Mouse (Mus musculus) forebrain, embryonic 14.5 days (tissue): ENCODE measurements around the gene Ephb2. TPM values are rescaled to one million over a fixed set of nuclear protein-coding genes. Genes with fewer than 3 reads are reported as not detected.

Experiments used
- ATAC-seq: fragments of 200-750 bp; cut with Nextera tagmentation; 2 replicates; pipeline ENCODE4 v1.8.0; 2017; ENCODE audit warnings: mild to moderate bottlenecking, moderate library complexity
- DNase-seq: peaks from one replicate; pipeline ENCODE4 v3.0.0-alpha.2; 2015; ENCODE audit warnings: low spot score
- H3K27ac ChIP-seq: fragments of 300-500 bp; sonication (generic); 2 replicates; pipeline ENCODE4 v1.5.1; 2014; ENCODE audit warnings: low read depth, mild to moderate bottlenecking, control low read depth, low read length, moderate library complexity
- H3K27me3 ChIP-seq: fragments of 300-500 bp; sonication (generic); replicated peaks from 2 replicates; pipeline ENCODE4 v1.6.1; 2014; ENCODE audit warnings: low read length, control low read depth, mixed read lengths; ENCODE audit not compliant: control insufficient read depth, insufficient read depth
- H3K36me3 ChIP-seq: fragments of 300-500 bp; sonication (generic); 2 replicates; pipeline ENCODE4 v1.6.1; 2014; ENCODE audit warnings: low read length, control low read depth; ENCODE audit not compliant: control insufficient read depth, insufficient read depth
- H3K4me1 ChIP-seq: fragments of 300-500 bp; sonication (generic); 2 replicates; pipeline ENCODE4 v1.6.1; 2014; ENCODE audit warnings: antibody characterized with exemption, low read length, control low read depth; ENCODE audit not compliant: control insufficient read depth, insufficient read depth
- H3K4me2 ChIP-seq: fragments of 300-500 bp; sonication (generic); 2 replicates; pipeline ENCODE4 v1.6.1; 2014; ENCODE audit warnings: mild to moderate bottlenecking, control low read depth, low read length
- H3K4me3 ChIP-seq: fragments of 300-500 bp; sonication (generic); 2 replicates; pipeline ENCODE4 v1.5.1; 2014; ENCODE audit warnings: low read depth, low read length, control low read depth
- H3K9ac ChIP-seq: fragments of 300-500 bp; sonication (generic); 2 replicates; pipeline ENCODE4 v1.6.1; 2014; ENCODE audit warnings: mild to moderate bottlenecking, low read length, control low read depth, moderate library complexity
- H3K9me3 ChIP-seq: fragments of 300-500 bp; sonication (generic); replicated peaks from 2 replicates; pipeline ENCODE4 v1.6.1; 2016; ENCODE audit warnings: low read length, control low read depth, mixed read lengths; ENCODE audit not compliant: control insufficient read depth
- WGBS: fragments of 180-500 bp; shearing (Covaris S2); extraction: QIAGEN DNeasy Blood & Tissue Kit; methylation state at CpG from one replicate; pipeline ENCODE4 v1.1.7; 2014; 5-methylcytosine and 5-hydroxymethylcytosine counted together
- polyA plus RNA-seq: library from polyadenylated mRNA; unstranded; fragments of >200 nt; fragmentation: Nextera tagmentation; extraction: Ambion mirVana; gene quantifications from 2 replicates; pipeline ENCODE4 v1.2.1, GENCODE M21; 2014

Ephb2 gene
- polyA plus RNA-seq, 1 experiment from 2014 or later = 9.3 TPM

- ATAC-seq (no peak), DNase-seq (no peak)
- Histone ChIP-seq H3K9me3 (no peaks in the 10 kb centered on the region), H3K4me3 (no peak overlapping the region), H3K27me3 (no peaks in the 10 kb centered on the region), H3K4me2 (no peak overlapping the region), H3K9ac (no peak overlapping the region), H3K36me3 (no peaks in the 10 kb centered on the region), H3K4me1 (peaks cover 7% of the 10 kb centered on the region), H3K27ac (no peak overlapping the region)
- 58% methylated on average over 6 of the region's 6 CpGs for WGBS
Measured at GRCm38 (mm10) chr4:136847166-136847565, 11.4 kb upstream of the Ephb2 start.

GRCm38 (mm10) chr4:136842802-136843201 is 7.0 kb upstream of the Ephb2 start:
- no peaks in the 10 kb centered on the region for H3K9me3 ChIP-seq
- H3K27ac ChIP-seq = no peak overlapping the region
- H3K9ac ChIP-seq = no peak overlapping the region
- peaks cover 16% of the 10 kb centered on the region for H3K4me1 ChIP-seq
- H3K36me3 ChIP-seq = no peaks in the 10 kb centered on the region
- ATAC-seq (no peak), DNase-seq (no peak)
- no peak overlapping the region for H3K4me3 ChIP-seq
- H3K4me2 ChIP-seq = no peak overlapping the region
- no peaks in the 10 kb centered on the region for H3K27me3 ChIP-seq
- 86% methylated on average over 10 of the region's 10 CpGs for WGBS

- Histone ChIP-seq H3K27me3 (no peaks in the 10 kb centered on the region), H3K9ac (no peak overlapping the region)
- ATAC-seq = no peak
Measured at GRCm38 (mm10) chr4:136842033-136842432, 6.2 kb upstream of the Ephb2 start.

DNA sequence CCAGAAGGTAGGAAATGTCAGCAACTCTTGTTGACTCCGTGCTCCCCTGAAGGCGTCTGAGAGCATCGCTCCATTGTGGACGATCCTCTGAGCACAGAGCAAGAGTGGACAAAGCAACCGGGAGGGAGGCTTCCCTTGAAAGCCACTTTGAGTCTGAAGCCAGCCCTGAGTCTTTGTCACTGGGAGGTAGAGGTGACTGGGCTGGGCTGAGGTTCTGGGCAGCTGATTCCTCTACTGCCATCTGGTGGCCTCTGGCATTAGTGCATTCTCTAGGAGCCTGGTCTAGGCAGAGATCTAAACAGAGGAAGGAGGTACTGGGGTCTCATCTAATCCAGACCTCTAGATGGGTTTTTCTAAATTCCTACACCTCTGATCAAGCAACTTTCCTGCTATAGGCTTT is 5.3 kb upstream of the Ephb2 start:
- no peaks in the 10 kb centered on the region for H3K36me3 ChIP-seq
- H3K4me2 ChIP-seq = no peak overlapping the region
- no peak overlapping the region for H3K4me3 ChIP-seq
- WGBS = 3% methylated on average over 5 of the region's 5 CpGs
- H3K4me1 ChIP-seq = peaks cover 29% of the 10 kb centered on the region
- no peak overlapping the region for H3K27ac ChIP-seq
- ATAC-seq (peak; percentile 47), DNase-seq (peak; percentile 89)
- no peaks in the 10 kb centered on the region for H3K9me3 ChIP-seq
- H3K27me3 ChIP-seq = no peaks in the 10 kb centered on the region
- no peak overlapping the region for H3K9ac ChIP-seq

More at GRCm38 (mm10) chr4:136842033-136842432, 6.2 kb upstream of the Ephb2 start:
- H3K4me3 ChIP-seq = no peak overlapping the region
- H3K4me2 ChIP-seq = no peak overlapping the region
- DNase-seq = no peak
- WGBS = 88% methylated on average over 4 of the region's 4 CpGs
- no peaks in the 10 kb centered on the region for H3K36me3 ChIP-seq
- H3K4me1 ChIP-seq = peaks cover 23% of the 10 kb centered on the region
- no peaks in the 10 kb centered on the region for H3K9me3 ChIP-seq
- no peak overlapping the region for H3K27ac ChIP-seq

DNA sequence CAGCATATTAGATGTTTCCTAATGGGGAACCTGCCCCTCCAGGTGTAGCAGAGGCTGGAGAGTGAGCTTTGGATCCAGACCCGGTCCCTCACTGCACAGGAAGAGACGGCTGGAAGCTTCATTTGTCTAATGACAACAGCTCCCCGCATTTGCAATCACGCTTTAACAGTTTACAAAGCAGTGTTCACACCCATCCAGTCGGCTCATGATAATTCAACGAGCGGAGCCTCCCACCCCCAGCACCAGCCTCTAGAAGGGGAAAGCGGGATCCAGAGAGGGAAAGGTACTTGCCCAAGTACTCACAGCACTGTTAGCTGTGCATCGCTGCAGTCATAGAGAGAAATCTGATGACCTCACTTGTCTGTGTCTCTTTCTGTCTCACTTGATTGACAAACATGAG is 2.7 kb upstream of the Ephb2 start:
- 28% methylated on average over 9 of the region's 9 CpGs for WGBS
- no peak overlapping the region for H3K4me2 ChIP-seq
- H3K27me3 ChIP-seq = no peaks in the 10 kb centered on the region
- H3K36me3 ChIP-seq = no peaks in the 10 kb centered on the region
- no peak overlapping the region for H3K27ac ChIP-seq
- DNase-seq (peak; percentile 63), ATAC-seq (no peak)
- H3K9ac ChIP-seq = no peak overlapping the region
- peaks cover 33% of the 10 kb centered on the region for H3K4me1 ChIP-seq
- no peak overlapping the region for H3K4me3 ChIP-seq
- H3K9me3 ChIP-seq = no peaks in the 10 kb centered on the region

GRCm38 (mm10) chr4:136838026-136838425 is 2.2 kb upstream of the Ephb2 start:
- Histone ChIP-seq H3K4me1 (peaks cover 37% of the 10 kb centered on the region), H3K27me3 (no peaks in the 10 kb centered on the region), H3K4me2 (no peak overlapping the region), H3K4me3 (no peak overlapping the region), H3K27ac (peak overlapping the region; percentile 100; the same call in 1 of the 2 replicates), H3K9me3 (no peaks in the 10 kb centered on the region), H3K36me3 (no peaks in the 10 kb centered on the region), H3K9ac (no peak overlapping the region)
- 43% methylated on average over 9 of the region's 9 CpGs for WGBS
- DNase-seq (peak; percentile 73), ATAC-seq (no peak)

- Histone ChIP-seq H3K4me3 (peak overlapping the region; percentile 92), H3K27ac (peak overlapping the region; percentile 100), H3K9me3 (no peaks in the 10 kb centered on the region), H3K27me3 (no peaks in the 10 kb centered on the region), H3K36me3 (no peaks in the 10 kb centered on the region), H3K9ac (peak overlapping the region; percentile 98), H3K4me2 (peak overlapping the region; percentile 93), H3K4me1 (peaks cover 46% of the 10 kb centered on the region)
- peak; percentile 93 for DNase-seq
- ATAC-seq = peak; percentile 70
- WGBS = under 1% methylated on average over 27 of the region's 27 CpGs
Measured at GRCm38 (mm10) chr4:136836387-136836931, 671 bp upstream of the Ephb2 start.

GRCm38 (mm10) chr4:136834815-136835620 is 770 bp downstream of the Ephb2 start:
- peak overlapping the region; percentile 98 for H3K9ac ChIP-seq
- peak overlapping the region; percentile 93 for H3K4me2 ChIP-seq
- no peaks in the 10 kb centered on the region for H3K27me3 ChIP-seq
- H3K4me3 ChIP-seq = peak overlapping the region; percentile 92
- under 1% methylated on average over 60 of the region's 76 CpGs for WGBS
- peaks cover 55% of the 10 kb centered on the region for H3K4me1 ChIP-seq
- no peaks in the 10 kb centered on the region for H3K9me3 ChIP-seq
- ATAC-seq (peak; percentile 32), DNase-seq (peak; percentile 53)
- H3K36me3 ChIP-seq = no peaks in the 10 kb centered on the region
- H3K27ac ChIP-seq = peak overlapping the region; percentile 100

DNA sequence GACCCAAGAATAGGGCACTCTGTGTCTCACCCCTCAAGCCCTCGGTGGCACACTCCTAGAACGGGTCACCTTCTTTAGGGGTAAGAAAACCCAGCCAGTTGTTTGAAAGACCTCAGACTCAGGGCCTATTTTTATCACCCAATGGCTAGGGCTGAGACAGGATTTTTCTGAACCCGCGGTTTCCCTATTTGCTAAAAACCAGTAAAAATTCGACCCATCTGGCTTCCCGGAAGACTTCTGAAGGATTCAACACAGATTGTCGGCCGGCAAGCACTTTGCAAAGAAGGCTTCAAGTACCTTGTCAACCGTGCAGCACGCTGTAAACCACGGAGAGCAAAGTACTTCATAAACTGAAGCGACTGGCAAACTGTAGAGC is 1.4 kb downstream of the Ephb2 start:
- peak overlapping the region; percentile 98 for H3K9ac ChIP-seq
- no peaks in the 10 kb centered on the region for H3K27me3 ChIP-seq
- H3K27ac ChIP-seq = peak overlapping the region; percentile 100; the same call in 1 of the 2 replicates
- 3% methylated on average over 12 of the region's 12 CpGs for WGBS
- H3K4me3 ChIP-seq = peak overlapping the region; percentile 92
- H3K4me1 ChIP-seq = peaks cover 61% of the 10 kb centered on the region
- ATAC-seq = no peak
- H3K4me2 ChIP-seq = peak overlapping the region; percentile 93
- no peaks in the 10 kb centered on the region for H3K36me3 ChIP-seq
- no peaks in the 10 kb centered on the region for H3K9me3 ChIP-seq
- peak; percentile 57 for DNase-seq
